Mouse (Mus musculus) lung, postnatal 0 days (tissue): Measurements from ENCODE around the gene Lyrm9. TPM values are rescaled to one million over a fixed set of nuclear protein-coding genes. Genes with fewer than 3 reads are reported as not detected.

Source experiments
- ATAC-seq: fragments of 200-750 bp; cut with Nextera tagmentation; 2 replicates; pipeline ENCODE4 v1.8.0; 2017; ENCODE audit warnings: moderate library complexity
- DNase-seq: peaks from one replicate; pipeline ENCODE4 v3.0.0-alpha.2; 2016; ENCODE audit warnings: low spot score
- H3K27ac ChIP-seq: fragments of 300-500 bp; sonication (generic); 2 replicates; pipeline ENCODE4 v1.5.1; 2014; ENCODE audit warnings: antibody characterized with exemption, mild to moderate bottlenecking, low read length, mixed read lengths
- H3K27me3 ChIP-seq: fragments of 300-500 bp; sonication (generic); replicated peaks from 2 replicates; pipeline ENCODE4 v1.6.1; 2014; ENCODE audit warnings: low read length, mixed read lengths; ENCODE audit not compliant: insufficient read depth
- H3K36me3 ChIP-seq: fragments of 300-500 bp; sonication (generic); 2 replicates; pipeline ENCODE4 v1.6.1; 2014; ENCODE audit warnings: low read length, mixed read lengths; ENCODE audit not compliant: insufficient read depth
- H3K4me1 ChIP-seq: fragments of 300-500 bp; sonication (generic); 2 replicates; pipeline ENCODE4 v1.6.1; 2014; ENCODE audit warnings: antibody characterized with exemption, low read depth, low read length, mixed read lengths; ENCODE audit not compliant: insufficient read depth
- H3K4me2 ChIP-seq: fragments of 300-500 bp; sonication (generic); replicated peaks from 2 replicates; pipeline ENCODE4 v1.6.1; 2014; ENCODE audit warnings: low read depth, mild to moderate bottlenecking, low read length, moderate library complexity, mixed read lengths
- H3K4me3 ChIP-seq: fragments of 300-500 bp; sonication (generic); 2 replicates; pipeline ENCODE4 v1.5.1; 2014; ENCODE audit warnings: low read depth, low read length
- H3K9ac ChIP-seq: fragments of 300-500 bp; sonication (generic); replicated peaks from 2 replicates; pipeline ENCODE4 v1.6.1; 2014; ENCODE audit warnings: low read depth, mild to moderate bottlenecking
- H3K9me3 ChIP-seq: fragments of 300-500 bp; sonication (generic); 2 replicates; pipeline ENCODE4 v1.6.1; 2016; ENCODE audit warnings: low read length, mixed read lengths
- CTCF ChIP-seq: IDR thresholded peaks from 2 replicates; pipeline ENCODE4 v1.5.1; 2016; ENCODE audit warnings: antibody characterized with exemption, mild to moderate bottlenecking
- EP300 ChIP-seq: IDR thresholded peaks from 2 replicates; pipeline ENCODE4 v1.6.1; 2016; ENCODE audit warnings: antibody characterized with exemption, mild to moderate bottlenecking, control low read depth
- WGBS: fragments of 180-500 bp; shearing (Covaris S2); extraction: QIAGEN DNeasy Blood & Tissue Kit; methylation state at CpG from one replicate; pipeline ENCODE4 v1.1.7; 2014; 5-methylcytosine and 5-hydroxymethylcytosine counted together
- polyA plus RNA-seq: library from polyadenylated mRNA; unstranded; fragments of >200 nt; fragmentation: Nextera tagmentation; extraction: Ambion mirVana; gene quantifications from 2 replicates; pipeline ENCODE4 v1.2.1, GENCODE M21; 2015

The Lyrm9 gene
- polyA plus RNA-seq, result 5.7 and 9.3 TPM in 2 replicates

DNA sequence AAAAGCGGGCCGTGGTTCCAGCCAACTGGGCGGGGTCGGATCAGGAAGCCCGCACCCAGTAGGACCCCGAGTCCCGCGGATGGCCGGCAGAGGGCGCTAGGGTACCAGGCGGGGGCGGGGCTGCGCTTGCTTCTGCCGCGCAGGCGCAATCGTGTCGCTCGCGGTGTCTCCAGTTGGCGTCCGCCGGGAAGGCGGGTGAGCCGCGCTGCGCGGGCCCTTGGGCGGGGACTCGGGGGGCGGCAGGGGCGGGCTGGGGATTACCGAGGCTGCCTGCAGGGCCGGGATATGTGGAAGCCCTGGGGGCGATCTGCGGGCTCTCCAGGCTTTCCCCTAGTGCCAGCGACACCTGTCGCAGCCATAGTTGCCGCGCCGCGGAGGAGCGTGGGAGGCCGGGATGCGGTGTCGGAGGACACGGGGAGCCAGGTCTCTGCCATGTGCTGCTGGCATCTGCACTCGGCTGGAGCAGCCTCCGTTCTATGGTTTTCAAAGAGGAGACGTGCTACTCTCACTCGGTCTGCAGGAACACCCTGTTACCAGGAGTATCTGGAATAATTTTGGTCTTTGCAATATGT is at the start of gene Lyrm9:
TSS of gene Lyrm9 (plus strand) at position 143 of the 572 bp plus-strand sequence.
- WGBS, result under 1% methylated on average over 50 of the region's 51 CpGs
- H3K9ac ChIP-seq, result peak within 1 kb of the TSS; percentile 29; the same call in 1 of the 2 replicates

DNA sequence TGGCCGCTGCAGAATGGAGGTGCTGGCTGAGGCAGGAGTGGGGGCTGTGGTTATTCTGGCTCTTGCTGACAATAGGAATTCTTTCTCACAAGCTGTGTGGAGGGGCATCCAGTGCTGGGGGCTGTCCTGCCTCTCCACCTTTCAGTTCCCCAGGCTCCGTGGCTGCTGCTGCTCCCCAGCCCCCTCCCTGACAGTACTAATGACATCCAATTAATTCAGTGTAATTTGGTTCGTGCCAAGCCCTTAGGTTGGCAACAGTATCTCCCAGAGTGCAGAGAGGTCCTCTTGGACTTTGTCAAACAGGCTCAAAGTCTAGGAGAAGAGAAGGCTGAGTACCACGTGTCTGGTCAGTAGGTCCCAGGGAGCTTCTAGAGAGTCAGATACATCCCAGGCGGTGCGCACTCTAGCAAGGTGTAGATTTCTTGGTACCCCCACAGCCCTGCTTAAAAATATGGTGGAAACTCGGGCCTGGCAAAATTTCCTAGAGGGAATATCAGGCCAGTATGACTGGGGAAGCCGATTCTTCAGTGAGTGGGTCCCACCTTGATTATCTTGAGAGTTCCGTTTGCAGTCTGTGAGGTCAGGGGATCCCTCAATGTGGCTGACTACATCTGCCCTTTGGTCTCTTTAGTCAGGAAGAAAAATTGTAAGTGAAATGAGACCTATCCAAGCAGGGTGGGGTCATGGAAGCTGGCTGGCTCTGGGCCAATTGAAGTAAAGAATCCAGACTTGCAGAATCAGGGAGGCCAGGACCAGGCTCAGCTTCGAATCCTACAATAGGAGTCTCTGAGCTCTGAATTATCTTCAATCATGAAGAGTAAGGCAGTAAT is 48.3 kb upstream of the Lyrm9 start:
- H3K9me3 ChIP-seq, result no peaks in the 10 kb centered on the region
- no peak overlapping the region for H3K27ac ChIP-seq
- DNase-seq, result peak; percentile 7
- no peak overlapping the region for H3K9ac ChIP-seq
- H3K27me3 ChIP-seq, result no peaks in the 10 kb centered on the region
- TF ChIP-seq EP300 (no peak), CTCF (no peak)
- 58% methylated on average over 10 of the region's 10 CpGs for WGBS
- H3K36me3 ChIP-seq, result no peaks in the 10 kb centered on the region
- H3K4me1 ChIP-seq, result no peaks in the 10 kb centered on the region
- ATAC-seq, result no peak
- H3K4me2 ChIP-seq, result no peak overlapping the region
- H3K4me3 ChIP-seq, result no peak overlapping the region

More for the DNA sequence above, at the start of gene Lyrm9:
- Histone ChIP-seq H3K4me3 (peak within 1 kb of the TSS; percentile 59), H3K27ac (no peak within 1 kb of the TSS), H3K27me3 (no peaks in the 10 kb centered on the region), H3K9me3 (no peaks in the 10 kb centered on the region), H3K4me1 (peaks cover 6% of the 10 kb centered on the region; the same call in 1 of the 2 replicates), H3K4me2 (peak within 1 kb of the TSS; percentile 81), H3K36me3 (no peaks in the 10 kb centered on the region)
- peak; percentile 97 for TF ChIP-seq CTCF
- no peak for TF ChIP-seq EP300
- ATAC-seq (peak; percentile 94), DNase-seq (peak; percentile 92)

DNA sequence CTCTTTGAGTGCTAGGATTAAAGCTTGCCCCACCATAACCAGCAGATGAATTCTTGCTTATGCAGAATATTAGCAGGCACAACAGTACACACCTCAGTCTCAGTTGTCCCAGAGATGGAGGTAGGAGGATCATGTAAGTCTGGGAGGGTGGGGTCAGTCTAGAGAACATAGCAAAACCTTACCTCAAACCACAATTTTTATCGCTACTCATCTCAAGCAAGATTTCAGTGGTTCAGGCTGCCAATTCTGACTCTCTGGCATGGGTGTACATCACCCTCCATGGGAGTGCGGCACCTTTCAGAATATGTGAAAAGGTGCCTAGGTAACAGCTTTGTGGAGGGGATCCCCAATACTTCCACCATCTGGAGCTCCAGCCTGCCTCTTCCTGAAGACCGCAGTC is 46.4 kb upstream of the Lyrm9 start:
- H3K36me3 ChIP-seq, result no peaks in the 10 kb centered on the region
- WGBS, result 89% methylated on average over 3 of the region's 3 CpGs
- ATAC-seq, result no peak
- TF ChIP-seq EP300, result no peak
- no peak for TF ChIP-seq CTCF
- no peaks in the 10 kb centered on the region for H3K4me1 ChIP-seq
- H3K4me2 ChIP-seq, result no peak overlapping the region
- no peak overlapping the region for H3K27ac ChIP-seq
- no peaks in the 10 kb centered on the region for H3K27me3 ChIP-seq
- H3K9ac ChIP-seq, result no peak overlapping the region
- no peak overlapping the region for H3K4me3 ChIP-seq
- no peaks in the 10 kb centered on the region for H3K9me3 ChIP-seq
- no peak for DNase-seq

DNA sequence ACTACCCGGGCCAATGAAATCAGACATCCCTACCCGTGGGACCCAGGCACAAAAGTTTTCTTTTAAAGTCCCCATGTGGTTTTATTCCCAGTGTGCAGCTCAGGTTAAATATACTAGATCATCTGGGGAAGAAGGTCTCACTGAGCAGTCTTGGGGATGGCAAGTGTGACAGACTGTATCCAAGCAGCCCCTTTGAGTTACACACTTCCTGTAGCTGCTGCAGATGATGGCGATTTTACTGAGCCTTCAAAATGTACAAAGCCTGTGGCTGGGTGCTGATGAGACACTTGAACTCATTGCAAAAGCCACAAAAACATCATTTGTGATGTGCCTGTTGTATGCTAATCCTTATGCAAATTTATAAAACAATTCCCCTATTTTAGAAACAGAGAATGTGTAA is 45.8 kb upstream of the Lyrm9 start:
- TF ChIP-seq CTCF (no peak), EP300 (no peak)
- no peak overlapping the region for H3K9ac ChIP-seq
- DNase-seq (no peak), ATAC-seq (no peak)
- no peaks in the 10 kb centered on the region for H3K4me1 ChIP-seq
- H3K27ac ChIP-seq, result no peak overlapping the region
- no peak overlapping the region for H3K4me3 ChIP-seq
- no peaks in the 10 kb centered on the region for H3K36me3 ChIP-seq
- 62% methylated on average over 3 of the region's 3 CpGs for WGBS
- no peaks in the 10 kb centered on the region for H3K9me3 ChIP-seq
- H3K27me3 ChIP-seq, result no peaks in the 10 kb centered on the region
- no peak overlapping the region for H3K4me2 ChIP-seq

DNA sequence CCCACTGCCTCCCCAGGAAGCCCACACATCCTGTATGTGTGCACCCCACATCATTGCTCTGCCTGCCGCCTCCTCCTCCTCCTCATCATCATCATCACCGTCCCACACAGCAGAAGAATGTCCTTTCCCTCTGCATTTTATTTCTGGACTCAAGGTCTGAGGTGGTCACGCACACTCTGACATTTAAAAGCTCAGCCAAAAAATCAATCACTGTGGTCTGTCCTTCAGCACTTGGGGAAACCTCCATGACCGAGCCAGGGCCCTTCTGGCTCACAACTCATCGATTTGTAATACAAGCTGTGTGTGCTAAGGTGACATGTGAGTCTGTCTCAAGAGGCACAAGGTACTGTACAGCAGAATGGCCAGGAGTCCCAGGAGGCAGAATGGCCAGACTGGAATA is 44.1 kb upstream of the Lyrm9 start:
- TF ChIP-seq CTCF (no peak), EP300 (no peak)
- ATAC-seq (no peak), DNase-seq (no peak)
- H3K36me3 ChIP-seq, result no peaks in the 10 kb centered on the region
- H3K4me1 ChIP-seq, result no peaks in the 10 kb centered on the region
- no peak overlapping the region for H3K27ac ChIP-seq
- H3K4me3 ChIP-seq, result no peak overlapping the region
- WGBS, result 59% methylated on average over 5 of the region's 5 CpGs
- H3K4me2 ChIP-seq, result no peak overlapping the region
- no peak overlapping the region for H3K9ac ChIP-seq
- H3K27me3 ChIP-seq, result no peaks in the 10 kb centered on the region
- no peaks in the 10 kb centered on the region for H3K9me3 ChIP-seq

DNA sequence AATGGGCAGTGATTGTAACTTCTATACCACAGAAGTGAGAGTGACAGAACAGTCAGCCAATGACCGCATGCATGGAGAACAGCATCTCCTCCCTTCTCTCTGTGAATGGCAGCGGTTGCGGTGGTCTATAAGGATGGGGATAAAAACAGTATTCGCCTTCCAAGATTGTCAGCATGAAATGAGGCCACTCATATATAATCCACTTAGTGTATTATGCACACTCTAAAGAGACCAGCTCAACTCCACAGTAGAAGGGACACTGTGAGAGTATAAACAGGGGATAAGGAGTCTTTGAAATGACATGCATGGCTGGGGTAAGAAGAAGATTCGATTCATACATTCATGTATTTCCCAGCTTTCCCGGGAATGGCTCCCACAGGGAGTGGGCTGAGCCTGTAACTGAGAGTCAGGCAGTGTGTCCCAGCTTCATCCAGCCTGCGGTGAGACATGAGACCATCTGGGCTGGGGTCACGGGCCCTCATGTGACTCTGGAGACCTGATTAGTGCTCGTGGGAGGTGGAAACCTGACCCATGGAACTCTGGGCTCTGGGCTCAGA is 43.5 kb upstream of the Lyrm9 start:
- no peak overlapping the region for H3K27ac ChIP-seq
- H3K27me3 ChIP-seq, result no peaks in the 10 kb centered on the region
- H3K9me3 ChIP-seq, result no peaks in the 10 kb centered on the region
- WGBS, result 69% methylated on average over 9 of the region's 9 CpGs
- ATAC-seq, result no peak
- no peak overlapping the region for H3K9ac ChIP-seq
- no peak overlapping the region for H3K4me2 ChIP-seq
- DNase-seq, result no peak
- no peak for TF ChIP-seq EP300
- TF ChIP-seq CTCF, result no peak
- H3K36me3 ChIP-seq, result no peaks in the 10 kb centered on the region
- H3K4me1 ChIP-seq, result no peaks in the 10 kb centered on the region
- H3K4me3 ChIP-seq, result no peak overlapping the region
